Mouse (Mus musculus): ENCODE results near the gene Aqr. TPM values are rescaled to one million over a fixed set of nuclear protein-coding genes. Genes with fewer than 3 reads are reported as not detected.

The Aqr gene
- polyA plus RNA-seq, 1 experiment: 27.1 TPM

DNA sequence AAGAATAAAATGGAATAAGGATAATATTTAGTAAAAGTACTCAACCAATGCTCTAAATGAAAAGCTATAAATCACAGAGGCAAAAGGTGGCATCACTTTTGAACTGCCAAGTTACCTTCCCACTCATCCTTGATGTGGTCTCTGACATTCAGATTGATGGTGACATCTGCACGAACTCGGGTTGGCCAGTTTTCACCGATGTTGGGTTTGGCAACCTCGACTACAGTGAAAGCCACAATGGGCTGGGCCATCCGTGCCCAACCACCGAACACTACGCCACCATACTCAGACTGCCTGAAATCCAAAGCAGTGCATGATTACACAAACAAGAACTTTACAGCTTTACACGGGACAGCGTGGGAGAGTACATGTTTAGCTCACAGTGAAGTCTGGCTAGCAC is 50.1 kb downstream of the Aqr start:
- DNase-seq (ENCODE audit: extremely low spot score in 1 of 2, low spot score in 1 of 2): no peak

DNA sequence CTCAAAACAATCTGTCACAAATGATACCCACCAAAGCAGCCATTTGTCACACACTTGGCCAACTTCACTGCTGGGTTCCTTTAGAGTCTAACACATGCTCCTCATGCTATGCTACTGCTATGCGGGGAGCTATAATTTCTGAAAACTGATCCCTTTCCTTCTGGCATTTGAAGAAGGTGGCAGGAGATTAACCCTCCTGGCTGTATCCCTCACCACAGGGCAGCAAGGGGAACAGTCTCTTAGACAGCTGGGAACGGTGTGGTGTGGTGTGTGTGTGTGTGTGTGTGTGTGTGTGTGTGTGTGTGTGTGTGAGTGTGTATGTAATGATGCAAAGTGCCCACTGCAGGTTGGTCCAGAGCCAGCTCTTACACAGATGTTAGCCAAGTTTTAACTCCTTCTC is 51.0 kb downstream of the Aqr start:
- DNase-seq (ENCODE audit: extremely low spot score in 1 of 2, low spot score in 1 of 2): no peak

DNA sequence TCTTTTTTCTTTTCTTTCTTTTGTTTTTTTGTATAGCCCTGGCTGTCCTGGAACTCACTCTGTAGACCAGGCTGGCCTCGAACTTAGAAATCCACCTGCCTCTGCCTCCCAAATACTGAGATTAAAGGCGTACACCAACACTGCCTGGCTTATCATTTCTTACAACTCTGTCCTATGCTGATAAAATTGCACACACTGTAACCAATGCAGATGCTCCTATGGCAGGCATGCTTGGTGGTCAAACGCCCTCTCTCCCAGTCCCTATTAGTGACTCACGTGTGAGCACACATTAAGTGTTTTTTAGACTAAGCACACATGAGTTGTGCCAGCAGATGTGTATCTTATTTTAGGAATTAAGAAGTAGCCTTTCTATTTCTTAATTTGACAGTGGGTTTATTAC is 53.5 kb downstream of the Aqr start:
- no peak for DNase-seq (ENCODE audit: extremely low spot score in 1 of 2, low spot score in 1 of 2)

DNA sequence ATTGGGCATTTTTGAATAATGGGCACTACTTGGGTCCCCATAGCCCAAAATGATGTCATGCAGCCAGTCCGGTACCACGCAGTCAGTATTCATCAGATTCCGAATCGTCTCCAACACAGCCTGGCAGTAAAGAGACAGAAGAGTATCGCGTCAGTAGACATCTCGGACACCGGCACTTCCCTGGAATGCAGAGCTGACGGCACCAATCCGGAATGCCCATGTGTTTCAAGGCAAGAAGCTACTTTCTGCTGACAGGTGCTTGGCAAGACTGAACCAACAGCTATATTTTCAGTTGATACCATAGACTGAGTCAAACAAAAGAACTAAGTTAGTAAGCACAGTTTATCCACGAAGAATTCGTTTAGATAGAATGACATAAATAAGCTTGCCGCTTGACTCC is 56.2 kb downstream of the Aqr start:
- DNase-seq (ENCODE audit: extremely low spot score in 1 of 2, low spot score in 1 of 2): no peak

DNA sequence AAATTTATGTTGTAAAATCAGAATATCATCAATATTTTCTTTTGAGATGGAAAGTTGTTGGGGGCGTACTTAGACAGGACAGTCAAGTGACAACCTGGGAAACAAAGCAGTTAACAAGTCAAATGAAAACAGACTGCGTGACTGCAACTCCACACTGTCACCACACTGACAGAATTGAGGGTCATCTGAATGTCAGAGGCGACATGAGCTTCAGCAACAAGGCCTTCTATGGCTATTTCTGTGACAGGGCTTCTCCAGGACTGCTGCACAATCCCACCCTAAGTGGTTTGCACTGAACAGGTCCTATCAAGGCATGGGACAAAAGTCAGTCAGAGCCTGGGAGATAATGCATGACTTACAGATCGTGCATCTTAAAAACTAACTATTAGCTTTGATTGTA is 63.5 kb downstream of the Aqr start:
- no peak for DNase-seq (ENCODE audit: extremely low spot score in 1 of 2, low spot score in 1 of 2)

DNA sequence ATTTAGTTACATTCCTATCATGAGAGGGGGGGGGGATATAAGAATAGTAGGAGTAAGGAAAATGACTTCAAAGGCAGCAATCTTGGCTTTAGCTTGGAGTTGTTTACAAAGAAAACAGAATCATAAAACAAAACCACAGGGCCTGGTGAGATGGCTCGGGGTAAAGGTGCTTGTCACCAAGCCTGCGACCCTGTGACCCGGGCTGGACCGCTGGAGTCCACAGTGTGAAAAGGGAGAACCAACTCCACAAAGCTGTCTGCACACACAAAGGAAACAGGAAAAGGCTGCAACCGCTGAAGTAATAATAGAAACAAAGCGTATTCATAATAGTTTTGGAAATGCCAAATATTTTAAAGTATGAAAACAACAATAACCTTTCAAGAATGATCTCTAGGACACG is 67.4 kb downstream of the Aqr start:
- no peak for DNase-seq (ENCODE audit: extremely low spot score in 1 of 2, low spot score in 1 of 2)

DNA sequence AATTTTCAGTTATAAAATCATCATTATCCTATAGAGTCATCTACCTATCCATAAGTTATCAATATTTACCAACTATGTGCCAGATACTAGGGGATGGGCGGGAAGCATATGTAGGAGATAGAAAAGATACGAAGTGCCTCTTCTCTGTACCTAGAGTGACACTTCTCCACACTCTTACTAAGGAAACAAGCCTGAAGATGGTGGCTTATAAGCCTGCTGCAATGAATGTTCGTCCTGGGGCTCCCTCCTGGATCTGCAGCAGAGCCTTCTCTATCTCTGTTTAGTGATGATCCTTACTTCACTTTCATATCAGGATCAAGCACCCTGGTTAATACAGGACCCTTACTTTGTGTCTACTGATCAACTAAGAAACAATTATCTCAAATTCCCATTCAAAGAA is 69.2 kb downstream of the Aqr start:
- no peak for DNase-seq (ENCODE audit: extremely low spot score in 1 of 2, low spot score in 1 of 2)

DNA sequence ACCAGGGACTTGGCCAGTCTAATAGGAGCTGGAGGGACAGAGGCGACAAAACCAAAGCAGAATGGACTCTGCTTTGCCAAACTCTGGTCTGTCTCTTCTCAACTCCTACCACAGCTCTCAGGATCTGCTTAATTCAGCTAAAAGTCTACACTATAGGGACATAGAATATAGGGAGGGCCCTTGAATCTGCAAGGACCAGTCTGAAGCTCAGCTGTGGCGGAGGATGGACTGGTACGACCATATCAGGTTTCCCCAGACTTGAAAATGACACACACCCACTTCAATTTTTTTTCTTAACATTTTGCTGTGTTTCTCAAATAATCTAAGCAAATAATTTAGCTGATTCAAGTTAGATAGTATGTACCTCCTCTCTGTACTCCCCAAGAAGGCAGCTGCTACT is 69.6 kb downstream of the Aqr start:
- no peak for DNase-seq (ENCODE audit: extremely low spot score in 1 of 2, low spot score in 1 of 2)

DNA sequence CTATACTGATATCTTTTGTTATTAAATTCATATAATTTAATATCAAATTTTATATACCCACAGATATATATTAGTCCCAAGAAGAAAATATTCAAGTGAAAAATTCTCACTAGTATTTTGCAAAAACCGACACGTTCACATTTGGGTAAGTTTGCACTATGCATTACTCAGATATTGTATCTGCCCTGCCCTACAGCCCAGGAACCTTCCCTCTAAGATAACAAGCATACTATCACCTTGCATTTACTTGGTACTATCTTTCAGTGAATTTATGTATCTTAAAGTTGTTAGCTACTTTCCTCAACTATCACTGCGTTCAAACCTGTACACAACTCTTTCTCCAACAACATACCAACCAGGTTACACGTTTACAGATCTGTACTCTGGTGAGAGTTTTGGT is 71.3 kb downstream of the Aqr start:
- no peak for DNase-seq (ENCODE audit: extremely low spot score in 1 of 2, low spot score in 1 of 2)

DNA sequence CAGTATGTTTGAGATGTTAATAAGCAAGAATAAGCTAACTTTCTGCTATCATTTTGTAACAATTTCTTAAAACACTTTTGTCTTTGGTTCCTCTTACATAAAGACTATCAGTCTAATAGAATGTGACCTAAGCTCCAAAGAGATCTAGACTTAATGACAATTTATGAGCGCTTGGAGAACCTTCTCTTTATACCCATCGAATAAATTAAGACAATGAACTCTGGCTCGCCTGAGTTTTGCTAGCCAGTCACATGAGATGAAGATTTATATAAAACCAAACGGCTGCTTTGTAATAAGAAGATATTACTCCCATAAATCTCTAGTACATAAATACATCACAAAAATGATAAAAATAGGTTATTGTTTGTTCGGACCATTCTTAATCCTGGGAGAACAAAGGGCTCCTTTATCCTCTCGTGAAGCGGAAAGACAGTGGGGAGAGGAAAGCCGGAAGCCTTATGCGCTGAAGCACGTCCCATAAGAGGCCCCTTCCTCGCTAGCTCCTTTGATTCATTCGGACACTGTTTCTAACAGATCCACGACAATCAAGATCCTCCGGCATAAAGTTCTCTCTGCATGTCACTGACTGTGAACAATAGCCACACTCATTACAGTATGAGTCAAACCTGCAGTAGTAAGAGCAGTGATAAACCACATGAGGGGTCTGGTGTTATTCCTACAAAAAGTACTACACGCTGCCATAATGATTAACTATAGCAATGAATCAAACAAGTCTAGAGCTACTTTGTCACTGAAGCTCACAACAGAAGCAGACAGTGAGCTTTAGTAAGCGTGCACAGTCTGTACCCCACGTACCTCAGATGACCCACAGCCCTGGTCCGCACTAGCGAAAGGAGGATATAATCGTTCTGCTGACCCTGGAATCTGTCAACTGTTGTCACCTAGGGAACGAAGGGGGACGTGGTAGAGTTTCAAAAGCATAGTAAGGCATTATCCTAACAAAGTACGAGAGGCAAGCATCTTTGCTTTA is 79.2 kb downstream of the Aqr start:
- DNase-seq (ENCODE audit: extremely low spot score in 1 of 2, low spot score in 1 of 2): no peak

DNA sequence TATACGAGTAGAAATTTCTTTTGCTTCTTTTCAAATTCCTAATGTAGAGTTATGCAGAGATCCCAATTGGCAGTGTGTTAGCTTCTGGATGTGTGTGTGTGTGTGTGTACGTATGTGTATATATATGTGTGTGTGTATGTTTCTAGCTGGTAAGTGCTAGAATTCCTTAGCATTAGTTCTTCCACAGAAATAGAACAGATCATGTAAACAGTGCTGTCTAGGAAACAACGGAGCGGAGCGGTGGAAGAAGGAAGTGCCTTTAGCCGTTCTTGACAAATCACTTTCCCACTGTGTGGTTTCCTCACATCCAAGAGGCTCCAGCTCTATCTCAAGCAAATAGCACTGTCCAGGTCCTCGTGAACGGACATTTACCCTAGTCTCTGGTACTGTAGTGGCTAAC is 80.4 kb downstream of the Aqr start:
- DNase-seq (ENCODE audit: extremely low spot score in 1 of 2, low spot score in 1 of 2): no peak

DNA sequence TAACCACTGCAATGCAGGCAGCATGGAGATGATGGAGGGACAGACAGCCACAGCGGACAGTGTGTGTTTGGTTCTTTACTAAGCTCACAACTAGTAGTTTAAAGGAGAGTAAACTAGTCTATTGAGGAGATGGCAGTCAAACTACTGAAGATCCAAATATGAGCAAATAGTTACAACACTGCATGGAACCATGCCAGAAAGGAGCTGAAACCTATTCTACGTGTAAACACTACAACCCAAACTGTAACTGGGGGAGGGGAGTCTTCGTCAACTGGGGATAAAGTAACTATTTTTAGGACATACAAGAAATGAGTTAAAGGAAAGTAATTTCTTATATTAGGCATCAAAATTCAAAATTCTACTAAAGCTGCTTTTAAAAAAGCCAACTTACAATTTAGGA is 84.4 kb downstream of the Aqr start:
- no peak for DNase-seq (ENCODE audit: extremely low spot score in 1 of 2, low spot score in 1 of 2)

DNA sequence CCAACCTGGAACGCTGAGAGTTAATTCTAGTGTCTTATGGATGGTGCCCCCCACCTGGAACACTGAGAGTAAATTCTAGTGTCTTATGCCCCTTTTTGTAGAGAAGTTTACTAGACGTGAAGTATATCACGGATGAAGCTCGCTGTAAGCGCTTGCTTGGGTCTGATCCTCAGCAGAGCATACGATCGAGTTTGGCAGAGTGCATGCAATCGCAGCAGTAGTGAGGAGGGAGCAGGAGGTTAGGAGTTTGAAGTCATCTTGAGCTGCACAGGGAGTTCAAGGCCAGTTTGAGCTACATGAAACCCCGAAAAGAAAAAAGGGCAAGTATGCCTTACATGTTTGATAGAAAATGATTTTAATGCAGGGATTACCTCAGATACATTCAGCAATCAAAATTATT is 86.0 kb downstream of the Aqr start:
- DNase-seq (ENCODE audit: extremely low spot score in 1 of 2, low spot score in 1 of 2): no peak

DNA sequence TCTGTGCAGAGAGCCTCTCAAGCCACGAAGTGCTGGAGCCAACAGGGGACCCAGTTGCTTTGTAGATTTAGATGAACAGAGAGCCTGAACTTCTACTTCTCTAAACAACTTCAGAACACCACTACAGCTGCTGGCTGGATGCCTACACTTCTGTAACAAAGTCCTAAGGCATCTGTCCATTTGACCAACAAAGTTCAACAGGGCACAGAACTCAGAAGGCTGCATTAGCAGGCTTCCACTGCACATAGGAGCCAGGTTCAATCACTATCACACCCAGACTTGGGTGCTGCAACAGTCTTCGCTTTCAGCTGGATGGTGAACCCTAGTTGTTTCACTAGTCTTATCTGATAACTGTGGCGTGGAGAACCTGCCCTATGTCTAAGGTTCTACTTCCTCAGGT is 87.0 kb downstream of the Aqr start:
- DNase-seq (ENCODE audit: extremely low spot score in 1 of 2, low spot score in 1 of 2): no peak

DNA sequence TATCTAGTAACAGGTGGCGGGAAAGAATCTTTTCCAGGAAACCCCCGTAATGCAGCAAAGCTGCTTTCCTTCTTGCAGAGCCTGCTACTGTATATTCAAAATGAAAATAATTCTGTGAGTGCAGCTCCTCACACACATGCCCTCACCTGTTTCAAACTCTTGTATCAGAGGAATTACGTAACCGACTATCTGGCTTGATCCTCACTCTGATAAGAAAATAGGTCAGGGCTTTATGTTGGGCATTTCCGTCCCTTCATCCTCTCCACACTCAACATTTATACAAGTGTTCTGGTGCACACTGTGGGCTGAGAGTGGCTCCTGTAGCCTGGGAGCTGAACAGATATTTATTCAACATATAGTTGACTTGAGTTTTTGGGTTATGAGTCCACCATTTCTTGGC is 87.7 kb downstream of the Aqr start:
- no peak for DNase-seq (ENCODE audit: extremely low spot score in 1 of 2, low spot score in 1 of 2)

DNA sequence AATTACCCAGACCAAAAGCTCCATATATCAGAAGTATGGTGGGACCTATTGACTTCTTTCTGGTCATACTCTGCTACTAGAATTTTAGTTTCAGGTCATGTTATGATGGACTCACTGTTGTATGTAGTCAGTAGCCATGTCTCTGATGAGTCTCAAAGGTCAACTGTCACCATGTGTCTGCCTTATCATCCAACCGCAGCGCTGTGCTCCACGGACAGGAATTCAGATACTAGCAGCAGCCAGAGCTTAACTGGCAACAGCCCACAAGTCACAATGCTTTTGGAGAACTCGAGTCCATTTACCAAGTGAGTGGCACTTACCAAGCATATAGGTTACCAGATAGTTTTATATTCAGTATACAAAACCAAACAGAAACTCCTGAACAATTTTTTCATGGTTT is 89.2 kb downstream of the Aqr start:
- no peak for DNase-seq (ENCODE audit: extremely low spot score in 1 of 2, low spot score in 1 of 2)

DNA sequence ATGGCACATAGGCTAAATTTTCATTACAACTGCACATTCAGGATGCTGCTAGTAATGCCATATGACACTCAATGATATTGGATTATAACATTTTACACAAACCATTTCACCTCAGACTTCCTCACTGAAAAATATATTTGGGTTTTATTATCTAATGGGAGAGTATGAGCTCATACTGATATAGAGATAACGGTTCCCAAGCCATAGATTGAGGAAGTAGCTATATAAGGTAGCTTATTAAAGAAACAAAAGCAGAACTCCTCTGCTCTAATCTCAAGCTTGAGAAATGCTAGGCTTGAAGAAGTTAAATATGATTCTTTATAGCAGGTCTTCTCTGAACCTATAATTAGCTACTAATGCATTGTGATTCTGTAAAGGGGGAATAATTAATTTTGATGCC is 90.3 kb downstream of the Aqr start:
- no peak for DNase-seq (ENCODE audit: extremely low spot score in 1 of 2, low spot score in 1 of 2)

DNA sequence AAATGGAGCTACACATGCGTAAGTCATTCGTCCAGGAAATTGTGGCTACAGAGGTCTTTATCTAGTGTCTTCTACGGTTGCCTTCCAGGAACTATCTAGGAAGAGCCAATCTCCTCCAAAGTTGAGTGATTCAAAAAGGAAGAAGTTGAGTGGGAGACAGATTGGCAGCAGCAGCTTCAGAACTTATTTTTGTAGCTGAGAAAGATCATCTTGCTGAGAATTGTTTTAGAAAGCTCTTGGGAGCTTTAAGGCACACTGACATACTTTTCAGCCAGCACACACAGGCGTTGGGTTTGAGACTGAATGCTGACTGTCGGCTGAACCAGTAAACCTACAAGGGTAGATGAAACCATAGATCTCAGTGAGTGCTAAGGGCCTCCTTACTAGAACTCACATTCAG is 91.5 kb downstream of the Aqr start:
- DNase-seq (ENCODE audit: extremely low spot score in 1 of 2, low spot score in 1 of 2): peak; percentile 28 to 66

DNA sequence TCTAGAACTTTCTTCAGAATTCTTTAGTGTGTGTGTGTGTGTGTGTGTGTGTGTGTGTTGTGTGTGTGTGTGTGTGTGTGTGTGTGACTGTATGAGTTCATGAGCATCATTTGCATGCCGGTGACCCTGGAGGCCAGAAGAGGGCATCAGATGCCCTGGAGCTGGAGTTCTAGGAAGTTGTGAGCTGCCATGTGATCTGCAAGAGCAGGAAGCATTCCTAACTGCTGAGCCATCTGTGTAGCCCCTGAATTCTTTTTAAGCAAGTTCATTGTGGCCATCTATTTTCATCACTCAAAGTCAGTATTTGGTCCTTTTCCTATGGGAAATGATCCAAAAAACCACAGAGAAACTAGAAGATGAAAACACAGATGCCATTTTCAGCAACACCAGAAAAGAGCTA is 92.1 kb downstream of the Aqr start:
- DNase-seq (ENCODE audit: extremely low spot score in 1 of 2, low spot score in 1 of 2): no peak

DNA sequence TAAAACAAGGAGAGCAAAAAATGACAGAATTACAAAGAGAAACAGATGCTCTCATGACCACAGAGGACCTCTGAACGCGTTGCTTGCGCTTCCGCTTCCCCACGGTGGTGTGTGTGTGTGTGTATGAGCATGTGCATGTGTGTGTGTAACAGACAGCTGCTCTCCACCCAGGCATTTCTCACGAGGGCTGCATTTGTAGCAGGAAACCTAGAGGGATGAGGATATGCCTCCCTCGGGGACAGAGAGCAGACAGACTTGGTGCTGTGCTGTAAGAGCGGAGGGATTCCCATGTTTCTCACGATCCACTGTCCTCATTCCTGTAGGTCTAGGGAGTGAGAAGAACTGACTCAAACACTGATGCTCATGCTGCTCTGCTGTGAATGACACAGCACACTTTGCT is 93.2 kb downstream of the Aqr start:
- DNase-seq (ENCODE audit: extremely low spot score in 1 of 2, low spot score in 1 of 2): peak in 1 of 2 experiments; percentile 8

DNA sequence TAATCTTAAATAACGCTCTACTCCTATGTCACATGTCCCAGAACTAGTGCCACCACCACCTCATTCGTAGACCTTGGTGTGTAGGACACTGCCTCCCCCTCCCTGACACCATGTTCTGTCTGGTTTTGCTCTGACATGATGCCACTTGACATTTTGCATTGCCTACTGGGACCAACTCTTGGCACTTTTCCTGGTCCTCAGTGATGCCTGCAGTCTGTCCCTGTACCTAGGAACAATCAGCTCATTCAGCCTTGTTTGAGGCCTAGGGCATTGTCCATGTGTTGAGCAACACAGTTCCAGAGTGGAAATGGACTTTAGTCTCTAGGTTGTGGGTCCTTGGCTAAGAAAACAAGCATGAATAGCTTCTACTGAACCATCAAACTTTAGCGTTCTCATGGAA is 97.0 kb downstream of the Aqr start:
- no peak for DNase-seq (ENCODE audit: extremely low spot score in 1 of 2, low spot score in 1 of 2)

DNA sequence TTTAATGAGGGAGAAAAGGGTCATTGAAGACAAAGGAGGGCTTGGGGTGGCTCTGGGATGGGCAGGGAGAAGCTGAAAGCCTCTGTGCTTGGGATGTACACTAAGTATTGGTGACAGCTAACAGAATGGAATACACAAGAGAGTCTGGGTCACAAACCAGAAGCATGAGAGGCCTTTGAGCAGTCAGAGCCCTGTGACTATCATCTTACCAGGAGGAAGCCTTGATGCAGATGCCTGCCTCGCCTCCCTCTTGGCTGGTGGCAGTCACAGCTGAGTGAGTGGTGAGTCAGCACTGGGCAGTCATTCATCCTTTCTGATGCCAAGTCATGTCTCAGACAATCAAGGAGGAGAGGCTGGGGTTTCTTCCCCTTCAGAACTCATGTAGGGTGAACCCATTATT is 99.6 kb downstream of the Aqr start:
- peak in 1 of 2 experiments; percentile 34 for DNase-seq (ENCODE audit: extremely low spot score in 1 of 2, low spot score in 1 of 2)

DNA sequence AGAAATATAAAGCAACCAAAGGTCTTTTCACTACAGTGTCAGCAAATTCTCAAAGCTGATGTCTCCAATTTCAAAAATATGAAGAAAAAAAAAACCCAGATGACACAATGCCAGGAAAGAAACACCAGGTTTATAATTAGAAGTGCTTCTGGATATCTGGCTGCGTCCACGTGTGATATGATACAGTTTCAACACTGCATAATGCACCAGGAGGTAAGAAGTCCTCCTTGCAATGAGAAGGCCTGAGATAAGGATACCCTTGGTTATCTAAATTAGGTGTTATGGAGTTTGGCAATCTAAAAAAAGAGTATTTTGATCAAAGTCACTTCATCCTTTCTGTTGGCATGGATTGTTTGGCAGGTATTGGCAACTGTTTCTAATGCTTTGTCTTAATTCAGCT is 114.9 kb downstream of the Aqr start:
- DNase-seq (ENCODE audit: extremely low spot score in 1 of 2, low spot score in 1 of 2): no peak

Measured in frontal cortex, adult 2 months (tissue).